Mouse (Mus musculus) olfactory bulb, adult 2 months (tissue): ENCODE measurements around the gene Lyrm9.

Experiments used
- CTCF ChIP-seq: fragments of 200-500 bp; IDR thresholded peaks from 2 replicates; pipeline ENCODE4 v1.5.1; 2012; ENCODE audit warnings: low read depth, mild to moderate bottlenecking, low read length, moderate library complexity; ENCODE audit not compliant: insufficient read depth
- POLR2A ChIP-seq: fragments of 200-500 bp; IDR thresholded peaks from 2 replicates; pipeline ENCODE4 v1.6.1; 2012; ENCODE audit warnings: mild to moderate bottlenecking, low read depth, low read length, moderate library complexity; ENCODE audit not compliant: insufficient read depth

GRCm38 (mm10) chr11:78830180-78830579 is 3.8 kb downstream of the Lyrm9 start:
- TF ChIP-seq POLR2A: no peak
- no peak for TF ChIP-seq CTCF
